Mouse (Mus musculus) mouse trophoblast stem cell (cell line): ENCODE measurements at regions not wholly inside any gene's neighbourhood (a gene's known extent, or its start where the extent isn't known, plus 50 kb on each side); places are given as distances from the start of the nearest gene placed in this dataset.
"Not testable (repeated sequence)": the region's sequence is repeated elsewhere in the genome, so short reads cannot be mapped to it uniquely, and the experiment has no call there.

Source experiments
- in situ Hi-C, 2 experiments: fragments of 300-500 bp; cut with MseI, MboI; formaldehyde crosslinking; loops; 2 replicates in 1 of 2; 3 replicates in 1 of 2; pipeline ENCODE4 v1.15.1; 2025

DNA sequence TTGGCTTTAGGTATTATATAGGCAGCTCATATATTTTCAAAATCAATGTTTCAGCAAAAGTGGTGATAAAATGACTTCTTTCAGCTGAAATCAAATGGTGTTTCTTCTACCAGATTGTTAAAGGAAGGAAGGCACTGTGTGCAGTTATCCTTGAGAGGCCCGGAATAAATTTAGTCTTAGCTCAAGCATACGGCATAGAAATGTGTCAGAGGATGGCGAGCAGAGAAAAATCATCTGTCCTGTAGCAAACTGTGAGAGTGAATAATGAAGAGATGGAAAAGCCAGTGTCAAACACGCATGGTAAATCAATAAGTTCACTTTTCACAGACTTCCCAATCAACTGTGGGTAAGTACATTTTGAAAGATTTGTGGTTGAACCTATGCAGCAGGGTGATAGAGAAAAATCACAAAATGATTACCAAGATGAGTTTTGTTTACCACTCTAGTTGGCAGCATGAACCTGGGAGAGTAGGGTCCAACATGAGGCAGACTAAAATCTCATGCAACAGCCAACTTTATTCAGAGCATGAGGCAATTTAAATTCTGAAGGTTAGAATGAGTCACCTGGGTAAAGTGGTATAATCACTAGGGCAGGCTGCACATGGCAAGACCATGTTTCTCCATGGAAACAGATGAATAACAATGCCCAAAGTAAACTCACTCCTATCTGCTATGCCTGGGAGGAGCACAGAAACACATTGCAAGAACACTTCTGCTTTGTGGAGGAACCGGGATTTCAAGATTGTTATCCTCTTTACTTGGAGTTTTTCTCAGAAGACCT is 55.7 kb downstream of the AI429214 start:
- in situ Hi-C loops: no loop called here

DNA sequence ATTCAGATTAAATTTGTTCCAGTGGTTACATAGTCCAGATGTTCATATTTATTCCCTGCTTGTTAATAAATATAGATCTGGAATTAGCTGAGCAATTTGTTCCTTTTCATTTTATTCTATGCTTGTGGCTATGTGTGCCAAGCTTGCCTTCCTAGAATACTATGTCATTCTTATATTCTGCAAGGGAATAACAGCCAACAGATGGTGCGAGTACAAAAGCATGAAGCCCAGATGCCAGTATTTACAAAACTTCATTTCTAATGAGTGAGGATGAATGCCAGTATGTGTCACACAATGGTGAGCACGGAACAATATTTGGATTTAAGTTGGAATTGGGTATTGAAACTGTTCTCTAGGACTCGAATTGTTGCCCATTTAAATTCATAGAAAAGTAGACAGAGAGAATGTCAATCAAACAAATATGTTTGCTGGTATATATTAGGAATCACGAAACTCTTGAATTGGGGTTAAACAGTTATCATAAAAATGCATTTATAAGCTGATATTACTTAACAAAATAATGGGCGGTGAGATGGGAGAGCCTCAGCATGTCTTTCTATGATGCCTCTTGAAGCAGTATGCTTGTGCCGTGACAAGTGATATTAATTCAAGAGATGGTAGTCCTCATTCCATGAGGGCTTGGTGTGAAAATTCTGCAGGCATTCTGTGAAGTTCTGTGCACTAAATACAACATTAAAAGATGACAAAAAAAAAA is 56.7 kb downstream of the AI429214 start:
- in situ Hi-C loops: loop anchor here (25.0 kb wide), 1 partner anchor 513 kb away; no protein-coding TSS in a partner anchor

- in situ Hi-C loops: loop anchor here (25.0 kb wide), 1 partner anchor 513 kb away; no protein-coding TSS in a partner anchor
Observed at GRCm38 (mm10) chr8:37050684-37051028, 57.3 kb downstream of the AI429214 start.

- in situ Hi-C loops: loop anchor here (25.0 kb wide), 1 partner anchor 519 kb away; no protein-coding TSS in a partner anchor
Observed at GRCm38 (mm10) chr8:37056376-37056775, 63.0 kb downstream of the AI429214 start.

- in situ Hi-C loops: loop anchor here (25.0 kb wide), 1 partner anchor 521 kb away; no protein-coding TSS in a partner anchor
Observed at GRCm38 (mm10) chr8:37058390-37058789, 65.0 kb downstream of the AI429214 start.

DNA sequence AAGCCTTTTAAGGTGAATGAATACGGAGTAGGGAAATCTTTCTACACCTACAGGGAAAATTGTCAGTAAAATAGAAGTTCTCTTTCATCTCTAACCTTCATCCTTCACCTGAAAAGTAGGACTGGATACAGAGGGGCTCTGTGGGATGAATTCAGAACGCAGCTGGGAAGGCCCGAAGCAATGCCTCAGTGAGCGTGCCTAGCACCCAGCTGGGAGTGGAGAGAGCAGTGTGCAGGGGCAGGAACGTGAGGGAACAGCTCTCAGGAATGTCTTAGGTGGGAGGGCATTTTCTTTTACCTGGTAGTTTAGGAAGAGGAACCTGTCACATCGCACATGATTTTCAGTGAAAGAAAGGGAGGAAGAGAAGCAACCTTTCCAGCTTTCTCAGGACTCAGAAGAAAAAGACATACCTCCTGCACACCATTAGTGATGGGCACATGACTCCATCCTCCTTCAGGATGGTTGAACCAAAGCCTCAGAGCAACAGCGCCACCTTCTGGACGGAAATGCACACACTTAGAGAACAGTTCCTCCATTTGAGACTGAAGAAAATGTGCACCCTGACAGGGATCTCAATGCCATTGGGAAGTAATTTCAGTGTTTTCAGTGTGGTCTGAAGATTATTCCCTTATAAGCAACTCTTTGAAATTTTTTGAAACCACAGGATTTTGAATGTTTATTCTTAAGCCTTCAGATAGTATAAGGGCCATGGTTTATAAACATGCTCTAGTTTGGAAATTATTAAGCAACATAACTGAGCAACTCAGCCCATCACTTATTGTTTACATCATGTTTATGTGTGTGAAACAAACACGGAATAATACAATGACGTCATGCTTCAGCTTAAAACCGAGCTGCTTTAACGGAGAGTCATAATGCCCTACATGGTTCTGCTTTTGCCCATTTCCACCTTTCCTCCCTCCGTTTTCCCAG is 68.9 kb downstream of the AI429214 start:
- in situ Hi-C loops: loop anchor here (5.0 to 25.0 kb wide), 2 partner anchors 230 to 525 kb away; no protein-coding TSS in a partner anchor

DNA sequence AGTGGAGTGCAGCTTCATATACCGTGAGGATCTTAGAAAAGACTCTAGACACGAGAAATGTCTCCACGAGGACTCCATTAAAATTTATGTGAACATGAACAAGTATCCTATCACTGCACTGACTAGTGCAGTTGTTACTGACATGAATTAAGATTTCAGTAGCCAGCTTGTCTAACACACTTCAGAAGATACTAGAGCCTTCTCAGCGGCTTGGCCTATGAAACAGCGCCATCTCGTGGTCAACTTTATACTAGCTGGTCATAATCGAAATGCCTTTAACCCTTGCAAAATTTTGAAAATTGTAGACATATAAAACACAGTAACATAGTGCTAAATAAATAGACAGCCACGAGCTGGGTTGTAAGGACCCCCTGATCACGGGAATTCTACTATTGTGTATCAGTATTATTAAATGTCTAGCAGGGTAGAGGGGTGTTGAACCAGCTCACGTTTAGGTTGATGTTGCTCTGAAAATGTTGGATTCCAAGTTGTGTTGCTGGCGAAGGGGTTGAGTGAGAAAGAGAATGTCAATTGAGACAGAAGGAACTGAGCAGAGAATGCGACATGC is 70.4 kb downstream of the AI429214 start:
- in situ Hi-C loops: loop anchor here (5.0 to 25.0 kb wide), 2 partner anchors 232 to 527 kb away; no protein-coding TSS in a partner anchor

GRCm38 (mm10) chr8:37072905-37073304 is 79.5 kb downstream of the AI429214 start:
- in situ Hi-C loops: loop anchor here (25.0 kb wide), 1 partner anchor 536 kb away; no protein-coding TSS in a partner anchor

DNA sequence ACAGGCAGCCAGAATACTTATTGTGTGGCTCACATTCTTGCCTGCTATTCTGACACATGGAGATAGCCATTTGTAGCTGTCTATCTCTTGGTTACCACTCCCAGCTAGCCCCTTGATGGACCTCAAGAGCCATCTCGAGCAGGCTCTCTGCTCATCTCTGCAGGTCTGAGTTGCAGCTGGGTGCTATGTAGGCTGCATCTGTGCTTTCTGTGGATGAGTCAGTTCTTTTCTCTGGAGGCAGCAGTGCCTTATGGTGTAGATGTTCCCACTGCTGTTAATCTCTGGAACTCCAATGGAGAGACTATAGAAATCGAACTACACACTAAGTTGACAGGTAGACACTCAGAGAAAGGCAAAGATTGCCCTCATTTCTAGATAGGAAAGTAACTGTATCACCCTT is 106.3 kb downstream of the AI429214 start:
- in situ Hi-C loops: no loop called here

- in situ Hi-C loops: not testable (repeated sequence)
Observed at GRCm38 (mm10) chr8:37112386-37112785, 119.0 kb downstream of the AI429214 start.

DNA sequence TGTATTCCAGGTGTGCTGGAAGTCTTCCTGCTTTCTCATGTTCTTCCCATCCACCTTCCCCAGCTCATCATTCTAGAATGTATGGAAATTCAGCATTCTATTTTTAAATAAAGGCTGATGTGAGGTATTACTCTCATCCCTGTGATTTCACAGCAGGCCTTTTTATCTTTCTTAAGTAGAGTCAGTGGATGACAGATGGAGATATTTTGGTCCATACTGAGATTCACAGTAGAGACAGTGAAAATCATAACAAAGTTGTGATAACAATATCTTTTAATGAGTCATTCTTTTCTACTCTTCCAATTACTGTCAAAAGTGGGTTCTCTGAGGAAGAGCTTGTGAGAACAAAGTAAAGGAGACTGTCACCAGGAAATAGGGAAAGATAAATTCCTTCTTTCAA is 132.4 kb downstream of the AI429214 start:
- in situ Hi-C loops: no loop called here

DNA sequence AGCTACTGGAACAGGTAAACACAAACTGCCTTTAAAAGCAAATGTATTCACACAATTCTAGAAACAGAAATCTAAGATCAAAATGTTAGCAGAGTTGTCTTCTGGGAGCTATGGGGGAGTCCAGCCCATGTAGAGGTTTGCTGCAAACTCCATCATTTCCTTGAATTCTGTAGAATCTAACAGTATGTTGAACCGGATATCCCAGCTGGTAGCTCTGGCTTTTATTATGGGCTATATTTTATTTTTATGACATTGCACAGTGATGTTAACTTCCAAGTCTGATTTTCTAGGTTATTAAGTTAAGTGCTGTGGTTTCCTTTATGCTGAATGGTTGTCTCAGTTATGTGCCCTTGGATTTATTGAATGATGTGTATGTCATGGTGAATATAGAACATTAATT is 136.3 kb downstream of the AI429214 start:
- in situ Hi-C loops: no loop called here

DNA sequence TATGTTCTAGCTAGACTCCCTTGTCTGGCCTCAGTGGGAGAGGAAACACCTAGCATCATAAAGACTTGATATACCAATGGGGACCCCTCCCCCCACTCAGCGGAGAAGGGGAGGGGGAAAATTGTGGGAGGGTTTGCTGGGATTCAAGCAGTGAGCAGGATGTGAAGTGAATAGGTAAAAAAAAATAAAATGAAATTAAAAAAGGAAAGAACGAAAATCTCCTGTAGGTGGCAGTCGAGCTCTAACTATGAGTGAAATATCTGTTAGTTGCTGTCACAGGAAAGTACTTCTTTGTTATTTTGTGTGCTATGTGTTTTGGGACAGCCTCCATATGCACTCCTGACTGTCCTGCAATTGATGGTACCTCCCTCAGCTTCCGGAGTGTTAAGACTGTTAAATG is 138.6 kb downstream of the AI429214 start:
- in situ Hi-C loops: no loop called here

GRCm38 (mm10) chr8:37134192-37134964 is 141.0 kb downstream of the AI429214 start:
- in situ Hi-C loops: no loop called here

GRCm38 (mm10) chr8:37150286-37150685 is 156.9 kb downstream of the AI429214 start:
- in situ Hi-C loops: no loop called here

GRCm38 (mm10) chr8:37154361-37154760 is 161.0 kb downstream of the AI429214 start:
- in situ Hi-C loops: no loop called here

- in situ Hi-C loops: no loop called here
Observed at GRCm38 (mm10) chr8:37154946-37155345, 161.5 kb downstream of the AI429214 start.

DNA sequence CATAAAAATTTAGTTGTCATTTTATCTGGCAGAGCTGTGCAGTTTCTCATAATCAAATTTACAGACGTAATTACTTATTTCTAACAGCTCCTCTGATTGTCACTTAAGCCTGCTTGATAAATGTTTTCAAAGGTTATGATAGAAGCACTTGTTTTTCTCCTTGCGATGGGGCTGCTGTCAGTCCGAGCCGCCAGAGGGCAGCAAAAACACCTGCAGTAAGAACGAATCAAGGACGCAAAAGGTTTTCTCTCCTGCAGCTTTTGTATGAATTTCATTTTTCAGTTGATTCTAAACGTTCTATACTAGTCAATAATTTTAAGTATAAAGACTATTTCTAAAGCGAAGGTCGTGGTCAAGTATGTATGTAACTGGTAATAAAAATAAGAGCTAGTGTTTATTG is 166.1 kb downstream of the AI429214 start:
- in situ Hi-C loops: no loop called here

GRCm38 (mm10) chr8:37196859-37197258 is 203.5 kb downstream of the AI429214 start:
- in situ Hi-C loops: no loop called here

GRCm38 (mm10) chr8:37215894-37216293 is 222.5 kb downstream of the AI429214 start:
- in situ Hi-C loops: no loop called here
